Mouse (Mus musculus): ENCODE measurements around the gene Echdc2. TPM values are rescaled to one million over a fixed set of nuclear protein-coding genes. Genes with fewer than 3 reads are reported as not detected.

Echdc2 gene
- polyA plus RNA-seq, 1 experiment from 2014 or later = 9.9 TPM

DNA sequence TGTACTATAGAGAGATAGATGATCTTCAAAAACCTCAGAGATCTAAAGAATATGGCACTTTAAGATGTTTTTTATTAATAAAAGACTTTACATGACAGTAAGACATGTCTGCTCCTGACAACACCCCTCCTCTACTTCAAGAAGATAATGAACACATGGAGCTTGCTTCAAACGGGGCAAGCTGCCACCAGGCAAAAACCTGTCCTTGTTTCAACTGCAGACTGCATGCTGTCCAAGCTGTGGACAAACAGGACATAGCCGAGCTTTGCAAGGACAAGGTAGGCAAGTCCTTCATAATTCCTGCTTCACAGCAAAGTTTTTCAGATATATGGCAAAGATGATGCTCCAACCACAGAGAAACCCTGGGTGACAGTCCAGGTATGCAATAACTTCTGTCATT, 34.0 kb downstream of the Echdc2 start:
- DNase-seq (ENCODE audit: low spot score) = no peak

DNA sequence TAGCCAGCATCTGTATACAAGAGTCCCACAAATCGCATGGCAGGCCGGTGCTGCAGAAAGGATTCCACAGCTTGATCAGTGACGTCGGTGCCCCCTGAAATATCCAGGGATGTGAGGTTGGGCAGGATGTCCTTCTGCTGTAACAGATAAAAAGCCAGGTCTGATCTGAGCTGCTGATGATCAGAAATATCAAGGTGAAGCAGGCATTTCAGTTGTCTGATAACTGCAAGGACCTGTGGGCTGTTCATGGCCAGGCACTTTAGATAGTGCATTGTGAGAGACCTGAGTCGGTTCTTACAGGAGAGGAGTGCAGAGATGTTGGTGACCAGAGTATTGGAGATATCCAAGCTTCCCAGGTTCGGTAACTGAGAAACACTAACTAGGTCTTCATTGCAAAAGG, 39.4 kb downstream of the Echdc2 start:
- no peak for DNase-seq (ENCODE audit: low spot score)

DNA sequence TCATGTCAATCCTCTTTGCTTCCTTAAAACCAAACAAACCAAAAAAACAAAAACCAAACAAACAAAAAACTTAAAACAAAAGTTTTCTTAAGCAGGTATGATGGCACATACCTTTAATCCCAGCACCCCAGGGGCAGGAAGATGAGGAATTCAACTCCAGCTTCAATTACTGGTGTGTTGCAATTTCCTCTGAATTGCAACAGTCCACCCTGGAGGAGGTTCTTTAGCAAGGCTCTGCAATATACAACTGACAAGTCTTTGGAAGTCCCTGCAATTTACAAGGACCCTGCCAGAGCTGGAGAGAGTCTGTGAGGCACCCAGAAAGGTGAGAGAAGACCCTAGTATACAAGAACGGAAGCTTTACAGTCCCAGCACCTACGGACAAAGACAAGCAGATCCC, 47.8 kb downstream of the Echdc2 start:
- DNase-seq (ENCODE audit: low spot score) = no peak

DNA sequence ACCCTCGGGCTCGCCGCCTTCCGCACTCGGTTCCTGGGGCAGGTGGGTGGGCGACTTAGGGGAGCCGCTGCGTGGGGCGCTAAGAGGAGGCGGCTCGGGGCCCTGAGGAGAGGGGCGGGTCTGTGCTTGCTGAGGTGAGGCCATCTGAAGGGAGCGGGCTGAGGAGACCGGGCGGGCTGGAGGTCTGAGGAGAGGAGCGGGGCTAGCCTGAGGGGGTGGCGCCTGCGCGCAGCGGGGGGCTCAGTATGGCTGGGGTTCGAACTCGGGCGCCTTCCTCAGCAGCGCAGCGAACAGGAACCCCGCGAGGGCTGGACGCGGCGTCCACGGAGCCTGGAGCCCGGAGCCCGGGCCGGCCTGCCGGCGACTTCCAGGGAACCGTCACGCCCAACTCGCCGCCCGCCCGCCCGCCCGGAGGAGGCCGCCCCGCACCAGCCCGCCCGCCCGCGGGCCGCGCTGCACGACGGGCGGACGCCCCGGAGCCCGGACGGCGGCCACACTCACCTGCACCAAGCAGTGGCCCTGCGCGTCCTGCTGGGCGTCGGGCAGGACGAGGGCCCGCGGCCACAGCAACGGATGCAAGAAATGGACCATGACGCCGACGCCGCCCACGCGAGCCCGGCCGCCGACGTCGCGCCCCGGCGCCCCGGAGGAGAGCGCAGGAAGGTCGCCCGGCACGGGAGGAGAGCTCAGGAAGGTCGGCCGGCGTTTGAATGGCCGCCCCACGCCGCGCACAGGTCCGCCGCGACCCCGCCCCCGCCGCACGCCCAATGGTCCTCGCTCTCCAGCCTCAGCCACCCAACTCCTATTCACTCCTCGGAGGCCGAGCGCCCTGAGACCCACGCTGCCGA, 52.3 kb downstream of the Echdc2 start, which contains the start of gene Zyg11a:
Gene Zyg11a, minus strand, starts transcription at position 717 of the 848 bp plus-strand sequence.
- DNase-seq (ENCODE audit: low spot score) = no peak

DNA sequence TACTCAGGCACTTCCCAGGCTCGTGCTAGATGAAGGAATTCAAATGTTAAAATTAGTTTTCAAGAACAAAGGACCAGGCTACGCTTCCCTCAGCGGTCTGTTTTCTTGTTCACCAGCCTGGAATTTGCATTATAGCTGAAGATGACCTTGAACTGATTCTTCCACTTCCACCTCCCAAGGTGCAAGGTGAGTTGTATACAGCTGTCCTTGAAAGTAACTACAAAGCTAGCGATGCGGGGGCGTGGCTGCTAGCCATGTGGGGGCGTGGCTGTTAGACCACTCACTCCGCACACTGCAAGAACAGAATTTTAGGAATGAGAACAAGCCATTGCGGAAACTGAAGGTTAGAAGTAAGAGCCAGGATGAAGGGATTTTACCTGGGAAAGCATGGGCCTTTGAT, 53.8 kb downstream of the Echdc2 start:
- no peak for DNase-seq (ENCODE audit: low spot score)

DNA sequence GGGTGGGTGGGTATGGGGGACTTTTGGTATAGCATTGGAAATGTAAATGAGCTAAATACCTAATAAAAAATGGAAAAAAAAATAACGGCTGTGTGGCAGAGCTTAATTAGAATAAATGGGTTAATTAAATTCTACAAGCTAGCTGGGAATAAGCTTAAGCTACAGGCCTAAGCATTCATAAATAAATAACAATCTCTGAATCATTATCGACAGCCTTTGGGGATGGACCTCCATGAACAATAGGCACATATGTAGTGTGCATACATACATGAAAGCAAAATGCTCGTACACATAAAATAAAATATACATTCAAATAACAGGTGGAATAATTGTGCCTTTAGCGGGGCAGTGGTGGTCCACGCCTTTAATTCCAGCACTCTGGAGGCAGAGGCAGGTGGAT, 57.3 kb downstream of the Echdc2 start:
- no peak for DNase-seq (ENCODE audit: low spot score)

DNA sequence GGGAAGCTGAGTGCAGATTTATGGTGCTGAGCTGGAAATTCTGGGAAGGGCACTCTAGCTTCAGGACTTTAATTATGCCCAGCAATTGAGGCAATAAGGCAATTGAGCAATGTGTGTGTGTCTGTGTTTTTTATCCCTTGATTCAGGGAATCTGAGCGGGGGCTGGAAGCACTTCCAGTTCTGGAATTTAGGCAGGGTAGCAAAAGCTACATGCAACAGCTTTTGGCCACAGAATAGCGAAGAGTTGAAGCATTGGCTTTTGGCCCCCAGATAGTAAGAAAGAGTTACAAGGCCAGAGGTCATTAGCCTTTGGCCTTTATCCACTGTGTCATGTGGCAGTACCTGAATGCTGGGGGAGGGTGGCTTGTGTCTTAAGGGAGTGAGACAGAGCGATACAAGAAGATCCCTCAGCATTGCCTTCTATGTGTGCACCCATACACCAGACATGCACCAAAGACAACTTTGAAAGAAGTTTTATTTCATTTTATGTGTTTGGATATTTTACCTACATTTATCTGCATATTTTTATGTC, 60.2 kb downstream of the Echdc2 start:
- DNase-seq (ENCODE audit: low spot score) = no peak

Other genes starting within 250 kb of the Echdc2 start
- gene Cpt2, start 241.8 kb upstream of the Echdc2 start, polyA plus RNA-seq (2015; fragmentation: Nextera tagmentation; extraction: Ambion mirVana) = 20.7 and 20.9 TPM in 2 replicates
- not detected in 2 replicates for gene Slc1a7, start 197.1 kb upstream of the Echdc2 start, polyA plus RNA-seq (2015; fragmentation: Nextera tagmentation; extraction: Ambion mirVana)
- gene Podn, start 69.0 kb upstream of the Echdc2 start, polyA plus RNA-seq (2015; fragmentation: Nextera tagmentation; extraction: Ambion mirVana) = 0.32 and 0.36 TPM in 2 replicates
- gene Scp2, start 20.4 kb upstream of the Echdc2 start, polyA plus RNA-seq (2015; fragmentation: Nextera tagmentation; extraction: Ambion mirVana) = 333 and 345 TPM in 2 replicates
- 0.06 and 0.08 TPM in 2 replicates for gene Zyg11a, start 52.6 kb downstream of the Echdc2 start, polyA plus RNA-seq (2015; fragmentation: Nextera tagmentation; extraction: Ambion mirVana)
- gene Zyg11b, start 135.7 kb downstream of the Echdc2 start, polyA plus RNA-seq (2015; fragmentation: Nextera tagmentation; extraction: Ambion mirVana) = 8.0 and 9.5 TPM in 2 replicates
- gene Coa7, start 162.7 kb downstream of the Echdc2 start, polyA plus RNA-seq (2015; fragmentation: Nextera tagmentation; extraction: Ambion mirVana) = 49.4 and 50.9 TPM in 2 replicates
- not detected in 2 replicates for gene Shisal2a, start 217.9 kb downstream of the Echdc2 start, polyA plus RNA-seq (2015; fragmentation: Nextera tagmentation; extraction: Ambion mirVana)
- 7.1 and 7.3 TPM in 2 replicates for gene Gpx7, start 241.5 kb downstream of the Echdc2 start, polyA plus RNA-seq (2015; fragmentation: Nextera tagmentation; extraction: Ambion mirVana)

All from thymus, postnatal 0 days (tissue).